Mouse (Mus musculus) thymus, postnatal 14 days (tissue): Measurements from ENCODE around the gene Atp4a.
"Not testable (repeated sequence)": the region's sequence is repeated elsewhere in the genome, so short reads cannot be mapped to it uniquely, and the experiment has no call there.

Experiments
- DNase-seq: peaks from one replicate; pipeline ENCODE4 v3.0.0; 2021

Atp4a gene

DNA sequence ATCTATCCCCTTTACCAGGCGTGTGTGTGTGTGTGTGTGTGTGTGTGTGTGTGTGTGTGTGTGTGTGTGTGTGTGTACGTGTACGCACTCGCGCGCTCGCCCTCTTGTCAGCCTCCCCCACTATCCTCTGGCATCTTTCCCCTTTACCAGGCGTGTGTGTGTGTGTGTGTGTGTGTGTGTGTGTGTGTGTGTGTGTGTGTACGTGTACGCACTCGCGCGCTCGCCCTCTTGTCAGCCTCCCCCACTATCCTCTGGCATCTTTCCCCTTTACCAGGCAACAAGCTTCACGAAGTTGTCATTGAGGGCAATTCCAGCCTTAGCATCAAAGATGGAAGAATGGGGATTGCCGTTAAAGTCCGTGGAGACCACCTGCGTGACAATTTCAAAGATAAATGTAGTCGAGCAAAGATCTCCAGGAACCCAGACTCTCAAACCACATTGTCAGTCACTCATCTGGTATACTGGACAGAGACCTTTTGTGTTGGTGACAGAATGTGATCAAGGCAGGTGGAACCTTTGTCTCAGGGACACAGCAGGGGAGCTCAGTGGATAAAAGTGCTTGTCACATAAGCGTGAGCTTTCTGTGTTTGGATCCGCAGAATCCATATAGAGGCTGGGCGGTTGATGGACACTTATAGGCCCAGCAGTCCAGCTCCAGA lies 18.2 kb downstream of the Atp4a start:
- DNase-seq, result not testable (repeated sequence)

DNA sequence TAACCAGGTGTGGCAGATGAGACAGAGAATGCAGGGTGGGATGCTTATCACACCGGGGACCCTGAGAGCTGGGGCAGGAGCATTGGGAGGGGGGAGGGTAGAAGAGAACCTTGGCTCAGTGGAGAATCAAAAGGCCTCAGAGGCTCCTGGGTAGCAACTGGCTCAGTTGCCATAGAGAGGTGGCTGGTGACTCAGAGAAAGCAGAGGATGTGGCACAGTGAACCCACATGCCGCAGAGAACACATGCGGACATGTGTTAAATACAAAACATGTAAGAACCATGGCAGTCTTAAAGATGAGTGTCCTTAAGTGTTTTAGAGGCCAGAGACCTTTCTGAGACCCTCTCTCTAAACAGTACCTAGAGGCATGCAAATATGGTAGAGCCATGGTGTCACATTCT lies 24.2 kb downstream of the Atp4a start:
- no peak for DNase-seq

DNA sequence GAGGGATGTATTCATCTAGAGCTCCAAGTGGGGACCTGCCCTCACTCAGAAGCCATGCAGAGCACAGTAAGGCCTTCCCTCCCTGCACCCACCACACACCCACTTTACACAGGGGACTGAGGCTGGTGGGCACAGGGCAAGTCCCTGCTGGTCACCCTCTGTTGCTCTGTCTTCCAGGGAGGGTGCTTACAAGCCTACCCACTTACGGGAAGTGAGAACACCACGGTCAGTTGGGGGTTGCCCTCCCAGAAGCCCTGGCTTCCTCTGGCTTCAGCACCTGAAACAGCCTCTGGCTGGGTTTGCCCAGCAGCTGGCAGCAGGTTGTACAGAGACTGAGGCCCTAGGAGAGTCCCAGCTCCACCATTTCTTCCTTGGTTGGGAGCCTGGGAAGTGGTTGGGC lies 30.6 kb downstream of the Atp4a start:
- not testable (repeated sequence) for DNase-seq

DNA sequence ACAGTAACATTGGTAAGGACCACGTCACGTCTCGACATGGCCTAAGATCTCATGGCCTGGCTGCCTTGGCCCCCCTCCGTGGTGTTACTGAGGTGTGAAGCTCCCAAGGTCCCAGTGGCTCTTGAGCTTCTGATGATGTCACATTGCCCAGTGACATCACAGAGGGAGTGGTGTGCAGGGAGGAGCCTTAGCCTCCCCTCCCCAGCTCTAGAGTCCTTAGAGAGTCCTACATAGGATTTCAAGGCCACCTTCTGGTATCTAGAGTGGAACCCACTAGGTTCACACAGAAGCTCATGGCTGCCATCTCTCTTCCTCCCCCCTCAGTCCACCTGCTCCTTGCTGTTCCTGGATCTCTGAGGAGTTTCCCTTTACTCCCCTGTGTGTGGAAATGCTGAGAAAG lies 31.6 kb downstream of the Atp4a start, which contains the start of gene Gapdhs:
Gene Gapdhs, minus strand, starts transcription at position 65 of the 400 bp plus-strand sequence.
- DNase-seq, result not testable (repeated sequence)

DNA sequence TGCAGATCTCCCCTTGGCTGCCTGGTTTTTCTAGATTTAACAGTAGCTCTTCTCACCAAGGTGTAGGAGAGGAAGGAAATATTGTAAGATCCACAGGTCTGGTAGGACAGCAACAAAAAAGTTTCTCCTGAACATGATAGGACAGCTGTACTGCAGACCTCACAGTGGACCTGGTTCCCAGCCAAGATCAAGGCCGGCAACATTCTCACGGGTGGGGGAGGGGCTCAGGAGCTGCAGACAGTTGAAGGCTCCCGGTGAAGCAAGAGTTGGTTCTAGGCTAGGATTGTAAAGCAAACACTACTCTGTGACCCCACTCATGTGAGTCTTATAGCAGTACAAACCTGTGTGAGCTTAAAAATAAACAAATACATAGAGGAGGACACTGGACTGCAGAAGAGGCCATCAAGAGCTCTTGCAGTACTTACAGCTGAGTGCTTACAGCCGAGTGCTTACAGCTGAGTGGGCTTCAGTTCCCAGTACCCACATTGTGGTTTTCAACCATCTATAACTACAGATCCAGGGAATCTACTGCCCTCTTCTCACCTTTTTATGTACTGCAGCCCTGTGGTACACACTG lies 32.1 kb downstream of the Atp4a start:
- no peak for DNase-seq

DNA sequence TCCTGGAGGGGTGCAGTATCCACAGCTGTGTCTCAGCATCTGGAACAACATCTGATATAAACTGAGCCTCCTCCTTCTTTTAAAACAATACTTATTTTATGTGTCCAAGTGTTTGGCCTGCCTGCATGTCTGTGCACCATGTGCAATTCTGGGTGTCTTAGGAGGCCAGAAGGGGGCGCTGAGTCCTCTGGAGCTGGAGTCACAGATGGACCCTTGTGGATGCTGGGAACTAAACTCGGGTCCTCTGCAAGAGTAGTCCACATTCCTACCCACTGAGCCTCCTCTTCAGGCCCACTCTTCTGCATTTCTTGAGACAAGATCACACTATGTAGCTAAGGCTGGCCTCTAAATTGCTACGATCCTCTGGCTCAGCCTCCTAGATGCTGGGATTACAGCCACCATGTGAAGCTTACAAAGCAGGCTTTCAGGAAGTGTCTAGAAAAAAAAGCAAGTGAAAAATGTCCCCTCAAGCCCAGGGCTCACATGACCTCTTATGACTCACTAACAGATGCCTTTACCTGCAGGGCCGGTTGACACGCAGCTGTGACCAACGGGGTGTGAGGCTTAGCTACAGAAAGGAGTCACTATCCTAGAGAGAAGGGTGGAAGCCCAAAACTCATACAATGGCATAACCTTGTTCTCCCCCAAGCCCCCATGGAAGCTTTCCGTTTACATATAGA lies 35.7 kb downstream of the Atp4a start:
- DNase-seq, result no peak

DNA sequence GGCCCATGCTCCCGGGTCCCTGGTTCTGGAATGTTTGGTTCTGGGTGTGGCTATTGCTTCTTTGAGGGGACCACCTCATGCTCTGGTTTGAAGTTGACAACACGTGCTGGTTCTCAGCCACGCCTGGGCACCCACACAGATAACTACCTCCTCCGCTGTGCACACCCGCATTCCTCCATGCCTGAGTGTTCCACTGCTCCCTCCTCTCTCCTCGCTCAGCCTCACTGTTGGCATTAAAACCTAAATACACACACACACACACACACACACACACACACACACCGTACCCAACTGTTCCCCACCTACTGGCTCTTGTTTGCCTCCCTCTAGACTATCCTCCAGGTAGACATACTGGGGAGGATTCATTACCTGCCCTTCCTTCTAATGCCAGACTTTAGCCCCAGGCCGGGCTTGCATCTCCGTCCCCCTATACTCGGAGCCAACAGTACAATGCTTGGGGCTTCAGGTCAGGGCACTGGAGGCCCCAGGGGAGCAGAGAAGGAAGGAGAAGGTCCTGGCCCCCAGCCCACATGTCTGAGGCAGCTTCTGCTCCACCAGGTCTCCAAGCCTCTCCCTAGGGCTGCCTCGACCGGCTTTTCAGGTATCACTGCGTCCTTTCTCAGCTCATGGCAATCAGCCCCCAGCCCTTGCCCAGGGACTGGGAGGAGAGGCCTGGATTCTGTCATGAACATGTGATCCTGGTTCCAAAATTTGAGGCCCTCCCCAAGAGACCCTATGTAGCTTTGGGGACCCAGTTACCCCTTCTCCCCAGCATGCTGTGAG lies 38.0 kb downstream of the Atp4a start:
- DNase-seq, result no peak

DNA sequence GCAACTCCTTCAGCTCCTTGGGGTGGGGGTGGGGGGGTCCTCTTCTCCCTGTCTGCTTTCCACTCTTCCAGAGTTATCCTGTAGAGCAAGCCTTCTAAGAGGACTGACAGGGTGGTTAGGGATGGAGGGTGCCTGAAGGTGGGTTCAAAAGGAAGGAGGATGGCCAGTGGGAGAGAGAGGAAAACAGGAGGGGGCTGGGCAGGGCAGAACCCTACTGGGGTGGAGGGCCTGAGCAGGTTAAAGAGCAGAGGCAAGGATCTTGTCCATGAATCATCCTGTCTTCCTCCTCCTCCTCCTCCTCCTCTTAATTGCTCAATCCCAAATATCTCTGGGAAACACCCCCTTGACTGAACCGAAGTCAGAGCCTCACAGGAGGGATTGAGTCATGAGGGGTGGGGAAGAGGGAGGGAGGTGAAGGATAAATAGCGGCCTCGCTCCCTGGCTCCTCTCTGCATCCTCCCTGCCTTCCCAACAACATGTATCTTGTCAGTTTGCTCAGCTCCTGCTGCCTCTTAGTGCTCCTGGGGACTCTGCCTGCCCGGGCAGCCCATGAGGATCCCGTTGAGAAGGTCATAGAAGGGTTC lies 39.2 kb downstream of the Atp4a start, which contains the start of gene Sbsn:
Gene Sbsn, plus strand, starts transcription at position 386 of the 584 bp plus-strand sequence.
- DNase-seq, result no peak

DNA sequence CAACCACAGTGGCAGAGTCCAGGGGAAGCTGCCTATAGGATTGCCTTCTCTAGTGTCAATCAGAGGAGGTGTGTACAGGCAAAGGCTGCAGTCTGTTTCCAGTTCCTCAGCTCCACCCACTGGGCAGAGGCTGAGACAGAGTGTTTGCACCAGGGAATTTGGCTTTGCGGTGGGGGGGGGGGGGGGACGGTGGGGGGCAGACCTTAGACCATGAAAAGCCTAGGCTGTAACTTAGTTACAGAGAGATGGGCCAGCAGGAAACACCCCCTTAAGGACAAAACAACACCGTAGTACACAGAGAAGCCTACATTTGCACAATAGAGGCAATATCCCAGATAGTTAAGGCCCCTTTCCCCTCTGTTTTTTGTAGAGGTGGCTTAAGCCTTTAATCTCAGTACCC lies 45.0 kb downstream of the Atp4a start:
- DNase-seq, result no peak

DNA sequence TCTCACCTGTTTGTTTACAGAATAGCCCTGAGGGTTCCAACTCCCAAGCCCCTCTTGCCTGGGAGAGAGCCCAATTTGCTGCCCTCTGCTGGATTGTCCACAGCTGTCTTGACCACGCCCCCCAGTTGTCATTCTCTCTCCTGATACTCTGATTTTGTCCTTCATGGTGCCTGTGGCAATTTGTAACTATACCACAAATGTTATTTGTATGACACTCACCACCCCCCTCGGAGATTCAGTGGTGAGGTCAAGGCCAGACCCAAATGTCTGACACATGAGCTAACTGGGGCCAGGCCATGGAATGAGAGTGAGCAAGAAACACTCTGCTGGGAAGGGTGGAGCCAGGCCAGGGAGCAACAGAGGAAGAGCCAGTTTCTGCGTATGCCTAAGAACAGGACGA lies 46.8 kb downstream of the Atp4a start:
- DNase-seq, result peak; percentile 35

DNA sequence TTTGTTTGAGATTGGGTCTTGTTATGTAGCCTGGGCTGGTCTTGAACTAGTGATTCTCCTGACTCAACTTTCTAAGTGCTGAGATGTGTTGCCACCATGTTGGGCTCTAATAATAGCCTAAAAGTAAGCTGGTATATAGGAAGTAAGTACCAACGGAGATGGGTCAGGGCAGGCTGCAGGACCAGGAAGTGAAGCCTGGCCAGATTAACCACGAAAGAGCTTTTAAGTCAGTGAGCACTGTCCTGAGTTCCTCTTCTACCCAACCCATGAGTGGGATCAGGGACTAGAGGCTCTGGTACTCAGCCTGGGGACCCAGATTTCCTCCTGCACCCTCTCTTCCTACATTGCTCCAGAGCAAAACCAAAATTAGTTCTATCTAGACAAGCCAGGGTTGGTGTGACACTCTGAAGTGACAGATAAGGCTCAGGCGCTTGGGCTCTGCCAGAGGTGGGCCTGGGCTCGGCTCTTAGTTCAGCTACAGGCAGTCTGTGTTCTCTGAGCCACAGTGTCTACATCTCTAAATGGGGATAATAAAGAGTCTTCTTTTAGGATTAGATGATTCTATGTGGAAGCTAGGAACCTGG lies 49.9 kb downstream of the Atp4a start:
- DNase-seq, result no peak

DNA sequence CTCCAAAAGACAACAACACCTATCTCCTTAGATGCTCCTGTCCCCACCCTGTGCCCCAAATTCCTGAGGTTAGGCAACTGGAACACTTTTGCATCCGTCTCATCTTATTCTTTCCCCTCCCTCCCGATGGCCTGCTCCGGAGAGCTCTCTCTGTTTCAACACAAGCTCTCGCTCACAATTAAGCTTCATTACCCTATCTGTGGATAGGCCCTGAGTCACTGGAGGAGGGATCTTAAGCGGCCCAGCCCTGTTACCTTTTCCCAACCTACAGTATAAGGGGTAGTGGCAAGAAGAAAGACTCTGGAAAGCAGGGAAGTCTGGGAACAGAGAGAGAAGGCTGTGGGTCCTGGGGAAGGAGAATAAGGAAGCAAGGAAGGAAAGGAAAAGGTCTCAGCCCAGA lies 51.4 kb downstream of the Atp4a start, which contains the start of gene Dmkn:
Gene Dmkn, plus strand, starts transcription at position 301 of the 400 bp plus-strand sequence.
- no peak for DNase-seq

DNA sequence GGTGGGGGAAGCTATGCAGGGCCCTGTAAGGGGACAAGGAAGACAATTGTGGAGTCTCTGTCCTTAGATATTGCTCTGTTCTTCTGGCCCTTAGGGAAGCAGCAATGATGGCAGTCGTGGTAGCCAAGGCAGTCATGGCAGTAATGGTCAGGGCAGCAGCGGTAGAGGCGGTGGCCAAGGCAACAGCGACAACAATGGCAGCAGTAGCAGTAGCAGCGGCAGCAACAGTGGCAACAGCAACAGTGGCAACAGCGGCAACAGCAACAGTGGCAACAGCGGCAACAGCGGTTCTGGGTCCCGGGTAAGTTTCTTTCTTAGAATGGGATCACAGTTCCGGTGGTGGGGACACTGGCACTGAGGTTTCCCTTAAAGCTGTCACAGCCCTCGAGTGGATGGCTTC lies 53.2 kb downstream of the Atp4a start:
- no peak for DNase-seq

DNA sequence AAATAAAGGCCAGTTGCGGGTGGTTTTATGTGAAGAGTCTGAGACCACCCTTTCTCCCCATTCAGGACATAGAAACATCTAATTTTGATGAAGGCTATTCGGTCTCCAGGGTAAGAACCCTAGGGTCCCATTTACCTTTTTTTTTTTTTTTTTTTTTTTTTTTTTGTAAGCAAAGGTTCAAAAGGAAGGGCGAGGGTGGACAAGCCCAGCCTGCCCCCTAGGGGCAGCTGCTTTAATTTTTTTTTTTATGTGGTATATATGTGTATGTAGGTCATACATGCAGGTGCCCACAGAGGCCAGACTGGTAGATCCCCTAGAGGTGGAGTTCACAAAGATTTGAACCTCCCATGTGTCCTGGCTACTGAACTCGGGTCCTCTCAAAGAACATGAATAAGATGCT lies 54.4 kb downstream of the Atp4a start:
- no peak for DNase-seq

DNA sequence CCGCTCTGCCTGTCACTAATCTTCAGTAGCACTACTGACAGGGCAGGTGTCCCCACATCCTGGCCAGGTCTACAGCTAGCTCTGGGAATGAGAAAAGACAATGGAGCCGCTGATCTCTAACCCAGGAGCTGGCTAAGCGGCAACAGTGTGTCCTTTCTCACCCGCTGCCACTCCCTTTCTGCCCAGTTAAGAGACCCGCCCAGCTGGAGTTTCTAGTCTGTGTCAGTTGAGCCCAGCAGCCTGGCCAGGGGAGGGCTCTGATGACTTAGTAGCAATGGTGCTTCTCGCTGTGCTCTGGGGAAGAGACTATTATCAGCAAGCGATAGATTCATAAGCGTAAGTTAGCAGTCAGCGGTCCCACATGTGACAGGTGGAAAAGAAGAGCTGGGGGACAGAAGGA lies 57.2 kb downstream of the Atp4a start:
- DNase-seq, result no peak
